In the genomic region with DNA sequence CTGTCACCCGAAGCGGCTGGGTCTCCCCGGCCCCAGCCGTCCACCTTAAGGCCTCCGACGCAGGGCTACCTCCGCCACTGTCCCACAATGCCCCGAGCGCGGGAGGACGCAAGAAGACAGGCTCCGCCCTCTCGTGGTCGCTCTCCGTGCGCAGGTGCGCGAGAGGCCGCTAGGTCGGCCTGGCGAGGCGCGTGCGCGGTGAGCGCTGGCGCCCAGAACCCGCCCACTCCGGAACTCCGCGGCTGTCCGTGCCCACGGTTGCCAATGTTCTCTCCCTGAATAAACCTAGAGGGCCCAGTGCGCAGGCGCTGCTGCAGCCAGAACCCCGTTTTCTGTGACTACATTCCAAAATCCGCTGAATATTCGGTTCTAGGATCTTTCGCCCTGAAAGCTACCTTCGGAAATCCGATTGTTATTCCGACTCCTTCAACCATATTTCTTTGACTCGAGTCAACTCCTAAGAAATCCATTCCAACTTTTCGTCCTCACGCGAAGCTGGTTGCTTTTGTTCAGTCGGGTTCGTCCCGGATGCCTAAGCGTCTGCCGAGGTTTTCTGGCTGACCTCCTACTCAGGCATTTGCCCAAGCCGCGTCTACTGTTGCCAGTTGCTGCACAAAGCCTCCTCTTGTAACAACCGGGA, we compare ENCODE assay signal across 7 mouse cellular contexts. TPM values are rescaled to one million over a fixed set of nuclear protein-coding genes. Genes with fewer than 3 reads are reported as not detected.
DNase-seq lines count a peak whose midpoint lies in the region; ATAC-seq lines count a peak whose summit lies in the region.

A gene (minus strand): TSS at position 108 of the 640 bp plus-strand sequence.

- peaks cover 28% of the 10 kb centered on the region for H3K4me1 ChIP-seq in intestine, embryonic 15.5 days (replicated peaks)
- H3K4me1 ChIP-seq in midbrain, embryonic 10.5 days = peaks cover 39% of the 10 kb centered on the region

- intact Hi-C loops in gastrocnemius, postnatal 36 days (cut with DNase I) = no loop called here
- intact Hi-C loops in left cerebral cortex, postnatal 25 days (cut with DNase I) = loop anchor here (1.0 kb wide), 1 partner anchor 31 kb away; a partner anchor contains a TSS

- H3K4me3 ChIP-seq in intestine, embryonic 15.5 days (replicated peaks) = peak within 1 kb of the TSS; percentile 86
- H3K4me3 ChIP-seq in midbrain, embryonic 10.5 days = peak within 1 kb of the TSS; percentile 91

- peaks cover 5% of the 10 kb centered on the region; the same call in 1 of the 2 replicates for H3K36me3 ChIP-seq in intestine, embryonic 15.5 days
- peaks cover 24% of the 10 kb centered on the region for H3K36me3 ChIP-seq in midbrain, embryonic 10.5 days

- H3K9ac ChIP-seq in intestine, embryonic 15.5 days = peak within 1 kb of the TSS; percentile 94

- DNase-seq in adrenal gland, adult 2 months = peak; percentile 99
- DNase-seq in embryo, embryonic 11.5 days (ENCODE audit: low read depth, low spot score) = peak; percentile 96
- peak; percentile 92 to 96 for DNase-seq in gastrocnemius, postnatal 36 days
- peak; percentile 98 to 99 for DNase-seq in left cerebral cortex, postnatal 25 days (ENCODE audit: low spot score in 2 of 2)
- peak; percentile 95 for DNase-seq in midbrain, embryonic 10.5 days (ENCODE audit: low spot score)
- peak; percentile 93 for DNase-seq in right cerebral cortex, postnatal 4 days

- peak within 1 kb of the TSS; percentile 94 for H3K27ac ChIP-seq in intestine, embryonic 15.5 days
- peak within 1 kb of the TSS; percentile 95 for H3K27ac ChIP-seq in midbrain, embryonic 10.5 days (replicated peaks)

- ATAC-seq in intestine, embryonic 15.5 days = peak; percentile 98

- peak within 1 kb of the TSS; percentile 86 for H3K4me2 ChIP-seq in intestine, embryonic 15.5 days (replicated peaks)

- H3K9me3 ChIP-seq in intestine, embryonic 15.5 days = no peaks in the 10 kb centered on the region
- H3K9me3 ChIP-seq in midbrain, embryonic 10.5 days (replicated peaks) = no peaks in the 10 kb centered on the region

- H3K27me3 ChIP-seq in intestine, embryonic 15.5 days (replicated peaks) = no peaks in the 10 kb centered on the region
- H3K27me3 ChIP-seq in midbrain, embryonic 10.5 days (ENCODE audit: low read depth, poor library complexity, severe bottlenecking) = no peaks in the 10 kb centered on the region

- WGBS in intestine, embryonic 15.5 days = under 1% methylated on average over 54 of the region's 54 CpGs
- under 1% methylated on average over 54 of the region's 54 CpGs for WGBS in midbrain, embryonic 10.5 days

RNA-seq across cellular contexts. Expression of the gene that starts here (rescaled TPM):
- total RNA-seq in adrenal gland, adult 2 months (2021) = 10 to 100 TPM; 81.8 to 92.3 TPM
- polyA plus RNA-seq in adrenal gland, adult 2 months (2012; rRNA removed) = 114 and 134 TPM in 2 replicates
- total RNA-seq in gastrocnemius, postnatal 36 days (2021) = 10 to 100 TPM; 40.2 to 42.4 TPM
- 8.1 and 9.0 TPM in 2 replicates for polyA plus RNA-seq in intestine, embryonic 15.5 days (2015; fragmentation: Nextera tagmentation; extraction: Ambion mirVana)
- 100 to 1,000 TPM; 145 to 148 TPM for total RNA-seq in left cerebral cortex, postnatal 25 days (2021)
- polyA plus RNA-seq in midbrain, embryonic 10.5 days (2016; fragmentation: Nextera tagmentation; extraction: Ambion mirVana) = 9.2 and 9.8 TPM in 2 replicates

Comparison
In these comparisons a context has a peak if more than half of its experiments do, and no peak if none do; other contexts are left out.
1. Peak in every context shown above with its lines: DNase-seq, ATAC-seq, H3K4me3 ChIP-seq and H3K27ac ChIP-seq.
2. RNA of the gene that starts here (polyA plus RNA-seq): 114 to 134 TPM in adrenal gland, adult 2 months; 9.2 to 9.8 TPM in midbrain, embryonic 10.5 days and 8.1 to 9.0 TPM in intestine, embryonic 15.5 days; every median in the first group is over 10 times any median in the second.